Mouse (Mus musculus): ENCODE data around the gene Gm28778. TPM values are rescaled to one million over a fixed set of nuclear protein-coding genes. Genes with fewer than 3 reads are reported as not detected.
"Not testable (repeated sequence)": the region's sequence is repeated elsewhere in the genome, so short reads cannot be mapped to it uniquely, and the experiment has no call there.

The Gm28778 gene
- polyA plus RNA-seq, 2 experiments = not detected

DNA sequence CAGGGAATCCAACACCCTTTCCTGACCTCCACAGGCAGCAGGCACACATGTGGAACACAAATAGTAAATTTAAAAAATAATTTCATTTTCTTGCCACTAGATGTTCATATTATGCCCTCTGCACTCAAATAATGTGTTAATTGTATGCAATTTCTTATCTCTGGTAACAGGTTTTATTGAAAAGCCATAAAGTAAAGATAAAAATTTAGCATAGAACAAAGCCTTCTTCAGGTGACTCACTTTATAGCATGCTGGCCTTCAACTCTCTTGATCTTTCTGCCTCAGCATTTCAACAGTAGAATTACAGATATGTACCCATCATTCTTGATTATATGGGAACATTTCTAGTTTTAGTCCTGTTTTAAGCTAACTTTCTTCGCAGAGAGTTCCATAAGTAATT is 27.4 kb downstream of the Gm28778 start:
- no peak overlapping the region for H3K4me3 ChIP-seq (ENCODE audit: insufficient read depth in 1 of 2, low read depth in 2 of 2, low read length in 2 of 2)
- no peak overlapping the region for H3K27ac ChIP-seq
- H3K9ac ChIP-seq (replicated peaks) = no peak overlapping the region
- peaks cover 3% of the 10 kb centered on the region for H3K36me3 ChIP-seq (replicated peaks; ENCODE audit: control insufficient read depth, insufficient read depth, low read depth)
- no peak for DNase-seq (ENCODE audit: low read depth in 3 of 3, low spot score in 3 of 3)
- H3K4me2 ChIP-seq (ENCODE audit: low read depth) = no peak overlapping the region
- no peaks in the 10 kb centered on the region for H3K27me3 ChIP-seq (ENCODE audit: control insufficient read depth, insufficient read depth, low read length)
- TF ChIP-seq EP300 (IDR thresholded peaks at IDR 0.05; ENCODE audit: low read depth) = no peak
- no peak for TF ChIP-seq CTCF (IDR thresholded peaks at IDR 0.05; ENCODE audit: low read depth)
- H3K4me1 ChIP-seq (replicated peaks; ENCODE audit: control insufficient read depth in 2 of 2, insufficient read depth in 2 of 2, low read length in 1 of 2) = peaks cover 6 to 8% of the 10 kb centered on the region in 2 experiments; a peak in 3 of 4 replicates
- 79% methylated on average over 1 of the region's 1 CpGs for WGBS (ENCODE audit: insufficient replicate concordance)
- no peak for ATAC-seq (ENCODE audit: insufficient read depth)
- no peaks in the 10 kb centered on the region for H3K9me3 ChIP-seq (ENCODE audit: control insufficient read depth, low read length)

DNA sequence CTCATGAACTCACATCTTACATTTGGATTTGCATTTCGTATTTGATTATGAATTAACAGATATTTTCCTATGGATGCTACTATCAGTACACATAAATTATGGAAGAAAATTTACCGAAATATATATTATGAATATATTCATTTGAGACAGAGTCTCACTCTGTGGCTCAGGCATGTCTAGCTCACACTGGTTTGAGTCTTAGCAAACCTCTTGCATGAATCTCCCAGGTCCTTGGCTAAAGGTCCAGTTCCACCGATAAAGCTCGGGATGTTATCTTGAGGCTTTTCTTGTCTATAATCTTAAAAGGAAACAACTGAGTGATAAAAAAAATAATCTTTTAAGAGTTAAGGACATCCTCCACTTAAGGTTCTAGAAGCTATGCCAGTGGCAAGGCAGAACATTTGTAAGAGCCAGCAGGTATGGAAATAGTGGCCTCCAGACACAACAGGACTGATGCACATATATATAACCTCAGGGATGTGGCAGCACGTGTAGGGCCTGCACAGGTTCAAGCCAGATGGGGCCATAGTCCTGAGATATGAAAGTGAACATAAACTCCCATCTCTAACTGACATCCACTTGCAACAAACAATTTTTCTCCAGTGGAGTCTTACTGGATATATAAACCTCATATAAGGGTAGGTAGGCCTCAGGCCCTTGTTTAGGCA is 28.1 kb downstream of the Gm28778 start:
- Histone ChIP-seq H3K4me2 (ENCODE audit: low read depth) (no peak overlapping the region), H3K9me3 (ENCODE audit: control insufficient read depth, low read length) (no peaks in the 10 kb centered on the region), H3K4me1 (replicated peaks; ENCODE audit: control insufficient read depth in 2 of 2, insufficient read depth in 2 of 2, low read length in 1 of 2) (peaks cover 6 to 8% of the 10 kb centered on the region in 2 experiments; a peak in 3 of 4 replicates), H3K9ac (replicated peaks) (no peak overlapping the region), H3K27me3 (ENCODE audit: control insufficient read depth, insufficient read depth, low read length) (no peaks in the 10 kb centered on the region), H3K36me3 (replicated peaks; ENCODE audit: control insufficient read depth, insufficient read depth, low read depth) (peaks cover 3% of the 10 kb centered on the region), H3K4me3 (ENCODE audit: insufficient read depth in 1 of 2, low read depth in 2 of 2, low read length in 2 of 2) (no peak overlapping the region), H3K27ac (no peak overlapping the region)
- no peak for ATAC-seq (ENCODE audit: insufficient read depth)
- WGBS (ENCODE audit: insufficient replicate concordance) = 75% methylated on average over 5 of the region's 5 CpGs
- TF ChIP-seq CTCF (IDR thresholded peaks at IDR 0.05; ENCODE audit: low read depth) (no peak), EP300 (IDR thresholded peaks at IDR 0.05; ENCODE audit: low read depth) (no peak)
- DNase-seq (ENCODE audit: low read depth in 3 of 3, low spot score in 3 of 3) = no peak

DNA sequence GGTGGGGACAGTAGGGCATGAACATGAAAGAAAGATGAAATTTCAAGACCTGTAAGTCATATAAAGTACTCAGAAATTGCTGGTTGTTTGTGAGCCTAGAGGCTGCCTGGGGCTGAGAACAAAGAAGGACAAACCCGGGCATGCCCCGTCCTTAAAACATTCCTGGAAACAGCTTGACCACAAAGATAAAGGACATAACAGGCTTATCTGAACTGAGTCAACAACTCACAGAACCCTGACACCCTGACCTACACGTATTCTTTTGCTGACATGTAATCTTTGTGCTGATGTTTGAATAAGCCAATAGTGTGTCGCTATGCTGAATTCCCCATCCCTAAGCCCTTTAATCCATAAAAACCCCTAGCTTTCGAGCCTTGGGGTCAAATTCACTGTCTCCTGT is 36.6 kb downstream of the Gm28778 start:
- ATAC-seq (ENCODE audit: insufficient read depth) = peak; percentile 37; the same call in 1 of the 2 replicates
- H3K27ac ChIP-seq; H3K4me2 ChIP-seq (ENCODE audit: low read depth); H3K9me3 ChIP-seq (ENCODE audit: control insufficient read depth, low read length); H3K4me3 ChIP-seq (ENCODE audit: insufficient read depth in 1 of 2, low read depth in 2 of 2, low read length in 2 of 2); DNase-seq (ENCODE audit: low read depth in 3 of 3, low spot score in 3 of 3); H3K36me3 ChIP-seq (replicated peaks; ENCODE audit: control insufficient read depth, insufficient read depth, low read depth); H3K27me3 ChIP-seq (ENCODE audit: control insufficient read depth, insufficient read depth, low read length); H3K9ac ChIP-seq (replicated peaks): not testable (repeated sequence)
- TF ChIP-seq EP300 (IDR thresholded peaks at IDR 0.05; ENCODE audit: low read depth) = peak; percentile 51
- H3K4me1 ChIP-seq (replicated peaks; ENCODE audit: control insufficient read depth in 2 of 2, insufficient read depth in 2 of 2, low read length in 1 of 2) = peaks cover 11 to 16% of the 10 kb centered on the region in 2 experiments
- 26% methylated on average over 5 of the region's 5 CpGs for WGBS (ENCODE audit: insufficient replicate concordance)

DNA sequence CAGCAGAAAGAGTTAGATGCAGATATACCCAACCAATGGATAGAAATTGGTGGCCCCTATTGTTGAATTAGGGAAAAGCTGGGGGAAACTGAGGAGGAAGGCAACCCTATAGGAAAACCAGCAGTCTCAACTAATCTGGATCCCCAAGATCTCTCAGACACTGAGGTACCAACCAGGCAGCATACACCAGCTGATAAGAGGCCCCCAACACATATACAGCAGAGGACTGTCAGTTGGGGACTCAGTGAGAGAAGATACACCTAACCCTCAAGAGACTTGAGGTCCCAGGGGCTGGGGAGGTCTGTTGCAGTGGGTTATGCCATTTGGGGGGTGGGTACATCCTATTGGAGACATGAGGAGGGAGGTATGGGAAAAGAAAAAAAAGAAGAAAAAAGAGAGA is 38.6 kb downstream of the Gm28778 start:
- TF ChIP-seq EP300 (IDR thresholded peaks at IDR 0.05; ENCODE audit: low read depth) (no peak), CTCF (IDR thresholded peaks at IDR 0.05; ENCODE audit: low read depth) (no peak)
- Histone ChIP-seq H3K4me2 (ENCODE audit: low read depth) (no peak overlapping the region), H3K36me3 (replicated peaks; ENCODE audit: control insufficient read depth, insufficient read depth, low read depth) (no peaks in the 10 kb centered on the region), H3K9ac (replicated peaks) (no peak overlapping the region; the same call in 1 of the 2 replicates), H3K4me3 (ENCODE audit: insufficient read depth in 1 of 2, low read depth in 2 of 2, low read length in 2 of 2) (no peak overlapping the region), H3K27ac (no peak overlapping the region), H3K27me3 (ENCODE audit: control insufficient read depth, insufficient read depth, low read length) (no peaks in the 10 kb centered on the region), H3K9me3 (ENCODE audit: control insufficient read depth, low read length) (no peaks in the 10 kb centered on the region), H3K4me1 (replicated peaks; ENCODE audit: control insufficient read depth in 2 of 2, insufficient read depth in 2 of 2, low read length in 1 of 2) (peaks cover 11 to 16% of the 10 kb centered on the region in 2 experiments)
- DNase-seq (ENCODE audit: low read depth in 3 of 3, low spot score in 3 of 3) (no peak), ATAC-seq (ENCODE audit: insufficient read depth) (peak; percentile 77)

DNA sequence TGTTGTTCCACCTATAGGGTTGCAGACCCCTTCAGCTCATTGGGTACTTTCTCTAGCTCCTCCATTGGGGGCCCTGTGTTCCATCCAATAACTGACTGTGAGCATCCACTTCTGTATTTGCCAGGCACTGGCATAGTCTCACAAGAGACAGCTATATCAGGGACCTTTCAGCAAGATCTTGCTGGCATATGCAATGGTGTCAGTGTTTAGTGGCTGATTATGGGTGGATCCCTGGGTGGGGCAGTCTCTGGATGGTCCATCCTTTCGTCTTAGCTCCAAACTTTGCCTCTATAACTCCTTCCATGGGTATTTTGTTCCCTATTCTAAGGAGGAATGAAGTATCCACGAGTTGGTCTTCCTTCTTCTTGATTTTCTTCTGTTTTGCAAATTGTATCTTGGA is 40.5 kb downstream of the Gm28778 start:
- H3K27ac ChIP-seq; H3K9ac ChIP-seq (replicated peaks); H3K27me3 ChIP-seq (ENCODE audit: control insufficient read depth, insufficient read depth, low read length); H3K9me3 ChIP-seq (ENCODE audit: control insufficient read depth, low read length); H3K4me2 ChIP-seq (ENCODE audit: low read depth); H3K36me3 ChIP-seq (replicated peaks; ENCODE audit: control insufficient read depth, insufficient read depth, low read depth); H3K4me3 ChIP-seq (ENCODE audit: insufficient read depth in 1 of 2, low read depth in 2 of 2, low read length in 2 of 2); DNase-seq (ENCODE audit: low read depth in 3 of 3, low spot score in 3 of 3): not testable (repeated sequence)
- ATAC-seq (ENCODE audit: insufficient read depth) = peak; percentile 55; the same call in 1 of the 2 replicates
- peaks cover 11 to 16% of the 10 kb centered on the region in 2 experiments for H3K4me1 ChIP-seq (replicated peaks; ENCODE audit: control insufficient read depth in 2 of 2, insufficient read depth in 2 of 2, low read length in 1 of 2)
- WGBS (ENCODE audit: insufficient replicate concordance) = 29% methylated on average over 2 of the region's 2 CpGs

All from liver, embryonic 14.5 days (tissue).